In genomic region chr7:25863756-25864155, GRCm38 (mm10) we compare ENCODE assay signal across 28 mouse cellular contexts. TPM values are rescaled to one million over a fixed set of nuclear protein-coding genes. Genes with fewer than 3 reads are reported as not detected.
DNase-seq lines count a peak whose midpoint lies in the region; ATAC-seq and TF ChIP-seq lines count a peak whose summit lies in the region.
"Had no signal": no experiment of that assay in that cellular context is flagged by ENCODE, and none has a peak within 500 bp of the region (broad histone marks: within the 10 kb centered on the region; RNA-seq: fewer than 3 reads in every experiment).

No protein-coding gene starts in this region.

- H3K4me2 ChIP-seq in kidney, embryonic 15.5 days, result no peak overlapping the region
- H3K4me2 ChIP-seq: embryonic facial prominence, embryonic 15.5 days; forebrain, embryonic 15.5 days; hindbrain, embryonic 13.5 days; intestine, embryonic 15.5 days had no signal

- H3K9me3 ChIP-seq in kidney, embryonic 15.5 days (replicated peaks), result no peaks in the 10 kb centered on the region; the same call in 1 of the 2 replicates
- H3K9me3 ChIP-seq: embryonic facial prominence, embryonic 15.5 days; hindbrain, embryonic 13.5 days; intestine, embryonic 15.5 days had no signal

- H3K36me3 ChIP-seq in kidney, adult 2 months (ENCODE audit: control insufficient read depth, insufficient read depth, low read length), result no peaks in the 10 kb centered on the region
- H3K36me3 ChIP-seq in kidney, embryonic 15.5 days, result no peaks in the 10 kb centered on the region
- H3K36me3 ChIP-seq: embryonic facial prominence, embryonic 15.5 days; forebrain, embryonic 15.5 days; G1E; heart, embryonic 10.5 days; hindbrain, embryonic 13.5 days; intestine, embryonic 15.5 days had no signal

- no peaks in the 10 kb centered on the region; the same call in 1 of the 2 replicates for H3K4me1 ChIP-seq in kidney, adult 2 months (ENCODE audit: control insufficient read depth, insufficient read depth, low read length)
- peaks cover 4% of the 10 kb centered on the region; the same call in 1 of the 2 replicates for H3K4me1 ChIP-seq in kidney, embryonic 15.5 days
- H3K4me1 ChIP-seq: embryonic facial prominence, embryonic 15.5 days; forebrain, embryonic 15.5 days; heart, embryonic 10.5 days; intestine, embryonic 15.5 days had no signal

- WGBS in kidney, adult 2 months, result 61% methylated on average over 3 of the region's 3 CpGs
- 76% methylated on average over 3 of the region's 3 CpGs for WGBS in kidney, embryonic 15.5 days

- no peak overlapping the region for H3K4me3 ChIP-seq in kidney, adult 2 months (ENCODE audit: insufficient read depth, low read depth, low read length)
- no peak overlapping the region for H3K4me3 ChIP-seq in kidney, embryonic 15.5 days (replicated peaks)
- H3K4me3 ChIP-seq: embryonic facial prominence, embryonic 15.5 days; erythroblast, embryonic 14.5 days; forebrain, embryonic 15.5 days; heart, embryonic 10.5 days; hindbrain, embryonic 13.5 days; intestine, embryonic 15.5 days had no signal

- no peak overlapping the region for H3K9ac ChIP-seq in kidney, embryonic 15.5 days
- H3K9ac ChIP-seq: embryonic facial prominence, embryonic 15.5 days; forebrain, embryonic 15.5 days; hindbrain, embryonic 13.5 days; intestine, embryonic 15.5 days had no signal

- no peak overlapping the region for H3K27ac ChIP-seq in kidney, adult 2 months (ENCODE audit: insufficient read depth, low read depth, low read length)
- H3K27ac ChIP-seq in kidney, embryonic 15.5 days, result no peak overlapping the region
- H3K27ac ChIP-seq: embryonic facial prominence, embryonic 15.5 days; forebrain, embryonic 15.5 days; heart, embryonic 10.5 days; hindbrain, embryonic 13.5 days; intestine, embryonic 15.5 days had no signal

- TF ChIP-seq POLR2A in kidney, adult 2 months (IDR thresholded peaks at IDR 0.05; ENCODE audit: low read depth, low read length), result no peak

- intact Hi-C loops in left cerebral cortex, postnatal 4 days (cut with DNase I), result no loop called here

- no peaks in the 10 kb centered on the region for H3K27me3 ChIP-seq in kidney, adult 2 months (replicated peaks; ENCODE audit: control insufficient read depth, insufficient read depth, low read length)
- no peaks in the 10 kb centered on the region for H3K27me3 ChIP-seq in kidney, embryonic 15.5 days
- H3K27me3 ChIP-seq: embryonic facial prominence, embryonic 15.5 days; forebrain, embryonic 15.5 days; hindbrain, embryonic 13.5 days; intestine, embryonic 15.5 days; Patski had no signal

- TF ChIP-seq CTCF in kidney, adult 2 months (conservative IDR thresholded peaks at IDR 0.05; ENCODE audit: insufficient read depth, insufficient read length, low read depth, low read length), result no peak

- peak; percentile 52 for DNase-seq in adrenal gland, adult 2 months
- no peak for DNase-seq in adrenal gland, postnatal 25 days
- peak; percentile 19 for DNase-seq in kidney, adult 2 months
- peak; percentile 17 to 35 for DNase-seq in adrenal gland, postnatal 36 days
- no peak for DNase-seq in left cerebral cortex, postnatal 4 days
- no peak for DNase-seq in ovary, postnatal 14 days (ENCODE audit: low spot score)
- DNase-seq: B cell, adult 2 months; cerebellum, adult 2 months; embryo, embryonic 11 days; gastrocnemius, postnatal 36 days; heart, adult 11 months; kidney, adult 18-20 months had no signal

- ATAC-seq in kidney, embryonic 15.5 days (replicated peaks; ENCODE audit: low FRiP score), result no peak
- ATAC-seq: activated CD4-positive, CD25-positive, alpha-beta regulatory T cell, adult 4 months; CD4-positive, CD25-positive, alpha-beta regulatory T cell, adult 4 months; forebrain, embryonic 15.5 days; intestine, embryonic 15.5 days; Patski had no signal

RNA-seq across cellular contexts. Expression of gene Cyp2b10, which starts 33.7 kb away (rescaled TPM):
- 10 to 100 TPM; 16.1 to 54.8 TPM for total RNA-seq in adrenal gland, adult 2 months (2021)
- polyA plus RNA-seq in adrenal gland, adult 2 months (2012; rRNA removed), result 0.18 and 0.37 TPM in 2 replicates
- total RNA-seq in adrenal gland, postnatal 25 days (2021), result 4.3 and 8.9 TPM in 2 replicates
- not detected in 2 replicates for polyA plus RNA-seq in kidney, adult 2 months (2012; rRNA removed)
- polyA plus RNA-seq in kidney, embryonic 15.5 days (2015; fragmentation: Nextera tagmentation; extraction: Ambion mirVana), result not detected in 2 replicates
- 1 to 10 TPM; 3.9 to 7.6 TPM for total RNA-seq in adrenal gland, postnatal 36 days (2021)
- total RNA-seq in left cerebral cortex, postnatal 4 days (2021), result not detected
- total RNA-seq: common myeloid progenitor, adult 5-6 weeks; G1E; gastrocnemius, postnatal 36 days; hematopoietic stem cell, adult 5-6 weeks had no signal
- polyA plus RNA-seq: activated CD4-positive, CD25-positive, alpha-beta regulatory T cell, adult 4 months; CD4-positive, CD25-positive, alpha-beta regulatory T cell, adult 4 months; cerebellum, adult 2 months; embryonic facial prominence, embryonic 11.5 days; embryonic facial prominence, embryonic 15.5 days; erythroblast, embryonic 14.5 days; forebrain, embryonic 11.5 days; forebrain, embryonic 15.5 days; G1E; heart, embryonic 10.5 days; heart, embryonic 14.5 days; hindbrain, embryonic 13.5 days; intestine, embryonic 15.5 days; Patski had no signal

RNA-seq across cellular contexts. Expression of gene Cyp2s1, which starts 47.0 kb away (rescaled TPM):
- 1 to 10 TPM; 2.5 to 3.4 TPM for total RNA-seq in adrenal gland, adult 2 months (2021)
- polyA plus RNA-seq in adrenal gland, adult 2 months (2012; rRNA removed), result 2.4 and 3.0 TPM in 2 replicates
- total RNA-seq in adrenal gland, postnatal 25 days (2021), result 2.5 and 2.9 TPM in 2 replicates
- 22.1 and 26.2 TPM in 2 replicates for polyA plus RNA-seq in kidney, adult 2 months (2012; rRNA removed)
- polyA plus RNA-seq in kidney, embryonic 15.5 days (2015; fragmentation: Nextera tagmentation; extraction: Ambion mirVana), result 17.2 and 18.1 TPM in 2 replicates
- 1 to 10 TPM; 1.9 to 2.5 TPM for total RNA-seq in adrenal gland, postnatal 36 days (2021)
- 1 to 10 TPM; 2.4 to 3.5 TPM for total RNA-seq in left cerebral cortex, postnatal 4 days (2021)
- total RNA-seq: hematopoietic stem cell, adult 5-6 weeks had no signal
- polyA plus RNA-seq: erythroblast, embryonic 14.5 days; G1E had no signal

Comparison
In these comparisons a context has a peak if more than half of its experiments do, and no peak if none do; other contexts are left out.
1. DNase-seq: peak in adrenal gland, adult 2 months (single experiment), kidney, adult 2 months (single experiment) and adrenal gland, postnatal 36 days (2 of 2); none in adrenal gland, postnatal 25 days (single experiment), left cerebral cortex, postnatal 4 days (single experiment) and ovary, postnatal 14 days (single experiment).